ENCODE assay signal across 7 mouse cellular contexts in the genomic region with DNA sequence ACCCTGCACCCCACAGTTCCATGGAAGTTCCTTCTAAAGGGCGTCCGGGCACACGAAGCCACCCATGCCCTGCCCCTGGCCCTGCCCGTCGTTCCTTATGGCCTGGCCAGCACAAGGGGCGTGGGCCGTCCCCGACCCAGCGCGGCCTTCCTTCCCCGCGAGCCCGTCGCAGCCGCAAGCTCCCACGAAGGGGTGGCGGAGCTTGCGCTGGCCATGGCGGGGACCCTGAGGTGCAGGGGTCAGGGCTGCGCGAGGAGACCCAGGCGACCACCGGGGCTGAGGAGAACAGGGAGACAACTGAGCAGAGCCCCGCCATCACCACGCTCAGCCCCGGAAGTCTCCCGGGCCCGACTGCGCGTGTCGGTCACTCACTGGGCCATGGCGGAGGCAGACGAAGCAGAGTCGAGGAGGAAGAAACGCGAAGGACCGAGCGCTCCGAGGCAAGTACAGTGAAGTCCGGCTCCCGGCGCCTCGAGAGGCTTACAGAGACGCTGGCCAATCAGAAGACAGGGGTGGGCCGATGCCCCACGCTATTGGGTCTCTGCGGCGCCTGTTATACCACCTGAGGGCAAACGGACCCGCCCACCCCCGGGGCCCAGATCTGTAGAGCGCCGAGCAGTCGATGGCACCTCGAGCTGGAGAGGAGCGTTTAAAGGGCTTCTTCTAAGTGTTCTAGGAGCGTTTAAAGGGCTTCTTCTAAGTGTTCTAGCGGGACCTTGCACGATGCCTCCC. TPM values are rescaled to one million over a fixed set of nuclear protein-coding genes. Genes with fewer than 3 reads are reported as not detected.
DNase-seq lines count a peak whose midpoint lies in the region; ATAC-seq lines count a peak whose summit lies in the region.

A gene (minus strand): TSS at position 557 of the 732 bp plus-strand sequence.

- no peaks in the 10 kb centered on the region for H3K27me3 ChIP-seq in embryonic facial prominence, embryonic 11.5 days (ENCODE audit: control insufficient read depth, insufficient read depth, low read length)
- no peaks in the 10 kb centered on the region for H3K27me3 ChIP-seq in limb, embryonic 11.5 days (ENCODE audit: control insufficient read depth, insufficient read depth, low read length)
- H3K27me3 ChIP-seq in midbrain, embryonic 14.5 days (ENCODE audit: control insufficient read depth, insufficient read depth, low read length): no peaks in the 10 kb centered on the region

- peak within 1 kb of the TSS; percentile 70 for H3K27ac ChIP-seq in embryonic facial prominence, embryonic 11.5 days (replicated peaks; ENCODE audit: low read depth, low read length)
- peak within 1 kb of the TSS; percentile 75; the same call in 1 of the 2 replicates for H3K27ac ChIP-seq in limb, embryonic 11.5 days (replicated peaks; ENCODE audit: low read depth, low read length)
- peak within 1 kb of the TSS; percentile 72 for H3K27ac ChIP-seq in midbrain, embryonic 14.5 days (replicated peaks; ENCODE audit: low read depth, low read length)

- peak within 1 kb of the TSS; percentile 91 for H3K9ac ChIP-seq in embryonic facial prominence, embryonic 11.5 days (replicated peaks; ENCODE audit: low read length)
- peak within 1 kb of the TSS; percentile 90 for H3K9ac ChIP-seq in limb, embryonic 11.5 days (ENCODE audit: low read length)
- H3K9ac ChIP-seq in midbrain, embryonic 14.5 days (replicated peaks; ENCODE audit: low read length): peak within 1 kb of the TSS; percentile 76

- under 1% methylated on average over 59 of the region's 59 CpGs for WGBS in embryonic facial prominence, embryonic 11.5 days
- WGBS in limb, embryonic 11.5 days: under 1% methylated on average over 59 of the region's 59 CpGs
- under 1% methylated on average over 59 of the region's 59 CpGs for WGBS in midbrain, embryonic 14.5 days

- peak; percentile 99 for DNase-seq in adrenal gland, postnatal 14 days
- peak; percentile 98 for DNase-seq in embryonic facial prominence, embryonic 11.5 days (ENCODE audit: low spot score)
- DNase-seq in heart, adult 11 months: peak; percentile 100
- peak; percentile 98 for DNase-seq in kidney, adult 18-20 months
- peak; percentile 97 for DNase-seq in limb, embryonic 11.5 days (ENCODE audit: low spot score)
- peak; percentile 97 for DNase-seq in midbrain, embryonic 14.5 days
- DNase-seq in spleen, adult 18-20 months: peak; percentile 91 to 95

- H3K4me2 ChIP-seq in embryonic facial prominence, embryonic 11.5 days (ENCODE audit: low read depth, low read length): peak within 1 kb of the TSS; percentile 76
- H3K4me2 ChIP-seq in limb, embryonic 11.5 days (ENCODE audit: low read depth, severe bottlenecking): peak within 1 kb of the TSS; percentile 79
- peak within 1 kb of the TSS; percentile 93 for H3K4me2 ChIP-seq in midbrain, embryonic 14.5 days (ENCODE audit: low read length)

- no peaks in the 10 kb centered on the region; the same call in none of the 2 replicates for H3K36me3 ChIP-seq in embryonic facial prominence, embryonic 11.5 days (replicated peaks; ENCODE audit: control insufficient read depth, insufficient read depth, low read depth, low read length)
- peaks cover 4% of the 10 kb centered on the region; the same call in 1 of the 2 replicates for H3K36me3 ChIP-seq in limb, embryonic 11.5 days (ENCODE audit: control insufficient read depth, insufficient read depth, low read length)
- H3K36me3 ChIP-seq in midbrain, embryonic 14.5 days (ENCODE audit: control insufficient read depth, insufficient read depth, low read length): peaks cover 23% of the 10 kb centered on the region

- peak; percentile 98 for ATAC-seq in embryonic facial prominence, embryonic 11.5 days (replicated peaks; ENCODE audit: insufficient number of reproducible peaks, low FRiP score, low TSS enrichment, low read depth)
- ATAC-seq in limb, embryonic 11.5 days (ENCODE audit: insufficient number of reproducible peaks, low FRiP score, low TSS enrichment, low read depth): peak; percentile 99
- ATAC-seq in midbrain, embryonic 14.5 days (ENCODE audit: low FRiP score, low TSS enrichment): peak; percentile 99

- H3K4me3 ChIP-seq in embryonic facial prominence, embryonic 11.5 days (ENCODE audit: low read depth, low read length): peak within 1 kb of the TSS; percentile 93
- peak within 1 kb of the TSS; percentile 98 for H3K4me3 ChIP-seq in limb, embryonic 11.5 days (ENCODE audit: low read depth, low read length)
- peak within 1 kb of the TSS; percentile 75 for H3K4me3 ChIP-seq in midbrain, embryonic 14.5 days (replicated peaks; ENCODE audit: low read depth, low read length)

- H3K9me3 ChIP-seq in embryonic facial prominence, embryonic 11.5 days (replicated peaks; ENCODE audit: control insufficient read depth, low read length): no peaks in the 10 kb centered on the region
- H3K9me3 ChIP-seq in limb, embryonic 11.5 days (ENCODE audit: control insufficient read depth, low read length): no peaks in the 10 kb centered on the region
- H3K9me3 ChIP-seq in midbrain, embryonic 14.5 days (ENCODE audit: control insufficient read depth, low read length): no peaks in the 10 kb centered on the region

- H3K4me1 ChIP-seq in embryonic facial prominence, embryonic 11.5 days (ENCODE audit: control insufficient read depth, insufficient read depth, low read length): peaks cover 2% of the 10 kb centered on the region; the same call in 1 of the 2 replicates
- H3K4me1 ChIP-seq in limb, embryonic 11.5 days (ENCODE audit: control insufficient read depth, insufficient read depth, low read length): peaks cover 5% of the 10 kb centered on the region; the same call in 1 of the 2 replicates
- peaks cover 8% of the 10 kb centered on the region; the same call in 1 of the 2 replicates for H3K4me1 ChIP-seq in midbrain, embryonic 14.5 days (ENCODE audit: control insufficient read depth, insufficient read depth, low read length)

RNA-seq across cellular contexts. Expression of the gene that starts here (rescaled TPM):
- 191 and 194 TPM in 2 replicates for total RNA-seq in adrenal gland, postnatal 14 days (2021)
- polyA plus RNA-seq in embryonic facial prominence, embryonic 11.5 days (2014; fragmentation: Nextera tagmentation; extraction: Ambion mirVana): 44.5 and 45.0 TPM in 2 replicates
- polyA plus RNA-seq in limb, embryonic 11.5 days (2014; fragmentation: Nextera tagmentation; extraction: Ambion mirVana): 48.3 and 57.2 TPM in 2 replicates
- 50.6 and 73.5 TPM in 2 replicates for polyA plus RNA-seq in midbrain, embryonic 14.5 days (2014; fragmentation: Nextera tagmentation; extraction: Ambion mirVana)

Comparison
In these comparisons a context has a peak if more than half of its experiments do, and no peak if none do; other contexts are left out.
1. Peak in every context shown above with its lines: DNase-seq, ATAC-seq, H3K4me3 ChIP-seq and H3K27ac ChIP-seq.